Mouse (Mus musculus): Measurements from ENCODE around the gene Usp33.

Usp33 gene

GRCm38 (mm10) chr3:152401964-152402670 is 55.8 kb downstream of the Usp33 start:
- no peak for DNase-seq

- no peak for DNase-seq
Observed at GRCm38 (mm10) chr3:152402671-152403066, 56.4 kb downstream of the Usp33 start.

- no peak for DNase-seq
Observed at GRCm38 (mm10) chr3:152403827-152404226, 57.5 kb downstream of the Usp33 start.

GRCm38 (mm10) chr3:152405420-152405819 is 59.1 kb downstream of the Usp33 start:
- no peak for DNase-seq

GRCm38 (mm10) chr3:152405978-152406640 is 59.8 kb downstream of the Usp33 start:
- DNase-seq = no peak

- no peak for DNase-seq
Observed at GRCm38 (mm10) chr3:152410980-152411551, 64.8 kb downstream of the Usp33 start.

- no peak for DNase-seq
Observed at GRCm38 (mm10) chr3:152412362-152412761, 66.1 kb downstream of the Usp33 start.

- DNase-seq = no peak
Observed at GRCm38 (mm10) chr3:152428925-152429324, 82.6 kb downstream of the Usp33 start.

GRCm38 (mm10) chr3:152432677-152433076 is 86.4 kb downstream of the Usp33 start:
- DNase-seq = no peak

- DNase-seq = no peak
Observed at GRCm38 (mm10) chr3:152435590-152435989, 89.3 kb downstream of the Usp33 start.

GRCm38 (mm10) chr3:152438068-152438467 is 91.8 kb downstream of the Usp33 start:
- no peak for DNase-seq

GRCm38 (mm10) chr3:152442795-152443194 is 96.5 kb downstream of the Usp33 start:
- no peak for DNase-seq

Data from cerebellum, postnatal 36 days (tissue).